Comparison of ENCODE assay signal across 9 mouse cellular contexts in the genomic region with DNA sequence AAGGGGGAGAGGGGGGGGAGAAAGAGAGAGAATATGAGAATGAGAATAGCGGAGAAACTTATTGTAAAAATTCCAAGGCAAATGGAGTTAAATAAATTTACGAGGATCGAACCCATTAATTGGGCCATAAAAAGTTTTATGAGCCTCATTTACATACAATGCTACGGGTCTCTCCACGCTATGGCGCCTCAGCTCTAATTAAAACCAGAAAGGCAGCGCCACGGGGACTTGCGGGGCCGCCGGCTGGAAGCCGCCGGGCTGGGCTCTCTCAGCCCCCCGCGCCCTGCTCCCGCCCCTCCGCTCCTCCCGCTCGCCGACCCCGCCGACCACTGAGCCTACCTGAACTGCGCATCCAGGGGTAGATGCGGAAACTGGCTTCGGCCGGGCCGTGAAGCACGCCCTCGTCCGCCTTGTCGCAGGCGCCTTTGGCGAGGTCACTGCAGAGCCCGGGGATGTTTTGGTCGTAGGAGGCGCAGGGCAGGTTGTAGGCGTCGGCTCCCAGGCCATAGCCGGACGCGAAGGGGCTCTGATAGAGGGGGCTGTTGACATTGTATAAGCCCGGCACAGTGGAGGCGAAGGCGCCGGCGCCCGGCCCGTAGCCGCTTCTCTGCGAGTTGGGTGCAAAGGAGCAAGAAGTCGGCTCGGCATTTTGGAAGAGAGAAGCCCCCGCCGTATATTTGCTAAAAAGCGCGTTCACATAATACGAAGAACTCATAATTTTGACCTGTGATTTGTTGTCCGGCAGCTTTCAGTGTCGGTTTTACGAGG. TPM values are rescaled to one million over a fixed set of nuclear protein-coding genes. Genes with fewer than 3 reads are reported as not detected.
DNase-seq lines count a peak whose midpoint lies in the region; ATAC-seq lines count a peak whose summit lies in the region.
"Had no signal": no experiment of that assay in that cellular context is flagged by ENCODE, and none has a peak within 500 bp of the region (broad histone marks: within the 10 kb centered on the region; RNA-seq: fewer than 3 reads in every experiment).

No protein-coding gene starts in this region.

- H3K27ac ChIP-seq in forebrain, embryonic 12.5 days, result no peak overlapping the region
- peak overlapping the region; percentile 97 for H3K27ac ChIP-seq in kidney, embryonic 16.5 days (ENCODE audit: low read length)
- H3K27ac ChIP-seq in midbrain, embryonic 15.5 days, result no peak overlapping the region

- no peaks in the 10 kb centered on the region for H3K36me3 ChIP-seq in forebrain, embryonic 12.5 days (replicated peaks)
- no peaks in the 10 kb centered on the region for H3K36me3 ChIP-seq in kidney, embryonic 16.5 days (ENCODE audit: insufficient read depth, low read length)
- no peaks in the 10 kb centered on the region for H3K36me3 ChIP-seq in midbrain, embryonic 15.5 days (replicated peaks)

- H3K9ac ChIP-seq in forebrain, embryonic 12.5 days, result no peak overlapping the region
- peak overlapping the region; percentile 95 for H3K9ac ChIP-seq in kidney, embryonic 16.5 days (replicated peaks; ENCODE audit: low read length)
- no peak overlapping the region for H3K9ac ChIP-seq in midbrain, embryonic 15.5 days

- peak; percentile 14 for DNase-seq in ovary, postnatal 10 days (ENCODE audit: low spot score)
- DNase-seq in ovary, postnatal 14 days (ENCODE audit: low spot score), result no peak
- DNase-seq in retina, postnatal 1 day, result no peak
- no peak for DNase-seq in spleen, postnatal 10 days (ENCODE audit: low spot score in 2 of 2)
- DNase-seq in left cerebral cortex, adult 8-10 months (ENCODE audit: low spot score in 2 of 2), result no peak

- H3K9me3 ChIP-seq in forebrain, embryonic 12.5 days, result no peaks in the 10 kb centered on the region
- no peaks in the 10 kb centered on the region for H3K9me3 ChIP-seq in kidney, embryonic 16.5 days (ENCODE audit: low read length)
- no peaks in the 10 kb centered on the region for H3K9me3 ChIP-seq in midbrain, embryonic 15.5 days

- peak overlapping the region; percentile 45 for H3K4me2 ChIP-seq in forebrain, embryonic 12.5 days
- peak overlapping the region; percentile 81 for H3K4me2 ChIP-seq in kidney, embryonic 16.5 days (replicated peaks; ENCODE audit: low read depth, low read length)
- peak overlapping the region; percentile 3; the same call in 1 of the 2 replicates for H3K4me2 ChIP-seq in midbrain, embryonic 15.5 days

- H3K27me3 ChIP-seq in forebrain, embryonic 12.5 days, result peaks cover 100% of the 10 kb centered on the region
- no peaks in the 10 kb centered on the region for H3K27me3 ChIP-seq in kidney, embryonic 16.5 days (ENCODE audit: insufficient read depth, low read length)
- H3K27me3 ChIP-seq in midbrain, embryonic 15.5 days (replicated peaks), result peaks cover 98% of the 10 kb centered on the region

- H3K4me1 ChIP-seq in forebrain, embryonic 12.5 days, result peaks cover 16% of the 10 kb centered on the region
- peaks cover 52% of the 10 kb centered on the region for H3K4me1 ChIP-seq in kidney, embryonic 16.5 days (ENCODE audit: insufficient read depth, low read length)
- peaks cover 17% of the 10 kb centered on the region for H3K4me1 ChIP-seq in midbrain, embryonic 15.5 days

- no peak for ATAC-seq in forebrain, embryonic 12.5 days (ENCODE audit: low FRiP score)
- 0 out of 2 replicates have a peak, but pooled peaks have one; percentile 26 for ATAC-seq in kidney, embryonic 16.5 days (ENCODE audit: low FRiP score, low TSS enrichment)
- ATAC-seq in midbrain, embryonic 15.5 days (replicated peaks), result no peak

- peak overlapping the region; percentile 33 for H3K4me3 ChIP-seq in forebrain, embryonic 12.5 days (replicated peaks)
- H3K4me3 ChIP-seq in kidney, embryonic 16.5 days (ENCODE audit: low read length), result peak overlapping the region; percentile 71
- H3K4me3 ChIP-seq in midbrain, embryonic 15.5 days, result 0 out of 2 replicates have a peak overlapping the region, but pooled peaks have one; percentile 1

- WGBS in forebrain, embryonic 12.5 days, result 2% methylated on average over 60 of the region's 60 CpGs
- WGBS in kidney, embryonic 16.5 days, result under 1% methylated on average over 59 of the region's 60 CpGs
- 3% methylated on average over 60 of the region's 60 CpGs for WGBS in midbrain, embryonic 15.5 days

RNA-seq across cellular contexts. Expression of a gene that starts 3.7 kb away (rescaled TPM):
- polyA plus RNA-seq in forebrain, embryonic 12.5 days (2016; fragmentation: Nextera tagmentation; extraction: Ambion mirVana), result not detected in 2 replicates
- not detected in 2 replicates for polyA plus RNA-seq in kidney, embryonic 16.5 days (2015; fragmentation: Nextera tagmentation; extraction: Ambion mirVana)
- polyA plus RNA-seq in midbrain, embryonic 15.5 days (2015; fragmentation: Nextera tagmentation; extraction: Ambion mirVana), result not detected in 2 replicates
- not detected for total RNA-seq in left cerebral cortex, adult 8-10 months (2022)
- polyA plus RNA-seq: brain, embryonic 14.5 days had no signal

RNA-seq across cellular contexts. Expression of a gene that starts 3.7 kb away (rescaled TPM):
- 0.32 TPM in 1 of 2 replicates, not detected in the other for polyA plus RNA-seq in forebrain, embryonic 12.5 days (2016; fragmentation: Nextera tagmentation; extraction: Ambion mirVana)
- 8.2 and 10.8 TPM in 2 replicates for polyA plus RNA-seq in kidney, embryonic 16.5 days (2015; fragmentation: Nextera tagmentation; extraction: Ambion mirVana)
- polyA plus RNA-seq in midbrain, embryonic 15.5 days (2015; fragmentation: Nextera tagmentation; extraction: Ambion mirVana), result not detected in 2 replicates
- not detected for total RNA-seq in left cerebral cortex, adult 8-10 months (2022)

RNA-seq across cellular contexts. Expression of a gene that starts 4.8 kb away (rescaled TPM):
- polyA plus RNA-seq in forebrain, embryonic 12.5 days (2016; fragmentation: Nextera tagmentation; extraction: Ambion mirVana), result not detected in 2 replicates
- 25.7 and 27.5 TPM in 2 replicates for polyA plus RNA-seq in kidney, embryonic 16.5 days (2015; fragmentation: Nextera tagmentation; extraction: Ambion mirVana)
- not detected in 2 replicates for polyA plus RNA-seq in midbrain, embryonic 15.5 days (2015; fragmentation: Nextera tagmentation; extraction: Ambion mirVana)
- total RNA-seq in left cerebral cortex, adult 8-10 months (2022), result not detected

RNA-seq across cellular contexts. Expression of a gene that starts 8.4 kb away (rescaled TPM):
- polyA plus RNA-seq in forebrain, embryonic 12.5 days (2016; fragmentation: Nextera tagmentation; extraction: Ambion mirVana), result not detected in 2 replicates
- 2.9 and 3.8 TPM in 2 replicates for polyA plus RNA-seq in kidney, embryonic 16.5 days (2015; fragmentation: Nextera tagmentation; extraction: Ambion mirVana)
- polyA plus RNA-seq in midbrain, embryonic 15.5 days (2015; fragmentation: Nextera tagmentation; extraction: Ambion mirVana), result not detected in 2 replicates
- total RNA-seq in left cerebral cortex, adult 8-10 months (2022), result not detected

RNA-seq across cellular contexts. Expression of a gene that starts 12.5 kb away (rescaled TPM):
- polyA plus RNA-seq in forebrain, embryonic 12.5 days (2016; fragmentation: Nextera tagmentation; extraction: Ambion mirVana), result not detected in 2 replicates
- polyA plus RNA-seq in kidney, embryonic 16.5 days (2015; fragmentation: Nextera tagmentation; extraction: Ambion mirVana), result 9.0 and 9.5 TPM in 2 replicates
- 0.64 TPM in 1 of 2 replicates, not detected in the other for polyA plus RNA-seq in midbrain, embryonic 15.5 days (2015; fragmentation: Nextera tagmentation; extraction: Ambion mirVana)
- total RNA-seq in left cerebral cortex, adult 8-10 months (2022), result not detected

Comparison
In these comparisons a context has a peak if more than half of its experiments do, and no peak if none do; other contexts are left out.
1. H3K4me2 ChIP-seq: peak in every context shown above with its lines; median percentile 81 in kidney, embryonic 16.5 days; 45 in forebrain, embryonic 12.5 days; 3 in midbrain, embryonic 15.5 days.
2. H3K4me3 ChIP-seq: peak in every context shown above with its lines; median percentile 71 in kidney, embryonic 16.5 days; 33 in forebrain, embryonic 12.5 days; 1 in midbrain, embryonic 15.5 days.
3. RNA of a gene that starts 4.8 kb away (polyA plus RNA-seq): 25.7 to 27.5 TPM in kidney, embryonic 16.5 days; not detected in forebrain, embryonic 12.5 days and not detected in midbrain, embryonic 15.5 days; every median in the first group is over 10 times any median in the second.